Mouse (Mus musculus) intestine, embryonic 15.5 days (tissue): ENCODE results near the gene Fto. TPM values are rescaled to one million over a fixed set of nuclear protein-coding genes. Genes with fewer than 3 reads are reported as not detected.

Experiments used
- ATAC-seq: fragments of 200-750 bp; cut with Nextera tagmentation; 2 replicates; pipeline ENCODE4 v1.8.0; 2017; ENCODE audit warnings: moderate TSS enrichment, moderate library complexity
- H3K27ac ChIP-seq: fragments of 300-500 bp; sonication (generic); 2 replicates; pipeline ENCODE4 v1.5.1; 2015; ENCODE audit warnings: mild to moderate bottlenecking, inconsistent platforms
- H3K27me3 ChIP-seq: fragments of 300-500 bp; sonication (generic); replicated peaks from 2 replicates; pipeline ENCODE4 v1.6.1; 2015; ENCODE audit warnings: inconsistent platforms
- H3K36me3 ChIP-seq: fragments of 300-500 bp; sonication (generic); 2 replicates; pipeline ENCODE4 v1.6.1; 2015; ENCODE audit warnings: inconsistent platforms
- H3K4me1 ChIP-seq: fragments of 300-500 bp; sonication (generic); replicated peaks from 2 replicates; pipeline ENCODE4 v1.6.1; 2015; ENCODE audit warnings: inconsistent platforms
- H3K4me2 ChIP-seq: fragments of 300-500 bp; sonication (generic); replicated peaks from 2 replicates; pipeline ENCODE4 v1.6.1; 2015; ENCODE audit warnings: mild to moderate bottlenecking, inconsistent platforms
- H3K4me3 ChIP-seq: fragments of 300-500 bp; sonication (generic); replicated peaks from 2 replicates; pipeline ENCODE4 v1.5.1; 2015; ENCODE audit warnings: inconsistent platforms
- H3K9ac ChIP-seq: fragments of 300-500 bp; sonication (generic); 2 replicates; pipeline ENCODE4 v1.6.1; 2015; ENCODE audit warnings: inconsistent platforms
- H3K9me3 ChIP-seq: fragments of 300-500 bp; sonication (generic); 2 replicates; pipeline ENCODE4 v1.6.1; 2016; ENCODE audit warnings: inconsistent platforms
- WGBS: fragments of 180-500 bp; shearing (Covaris S2); methylation state at CpG from one replicate; pipeline ENCODE4 v1.1.7; 2015; 5-methylcytosine and 5-hydroxymethylcytosine counted together
- polyA plus RNA-seq: library from polyadenylated mRNA; unstranded; fragments of >200 nt; fragmentation: Nextera tagmentation; extraction: Ambion mirVana; gene quantifications from 2 replicates; pipeline ENCODE4 v1.2.1, GENCODE M21; 2015

The Fto gene
- polyA plus RNA-seq, 1 experiment from 2014 or later, result 59.7 TPM

DNA sequence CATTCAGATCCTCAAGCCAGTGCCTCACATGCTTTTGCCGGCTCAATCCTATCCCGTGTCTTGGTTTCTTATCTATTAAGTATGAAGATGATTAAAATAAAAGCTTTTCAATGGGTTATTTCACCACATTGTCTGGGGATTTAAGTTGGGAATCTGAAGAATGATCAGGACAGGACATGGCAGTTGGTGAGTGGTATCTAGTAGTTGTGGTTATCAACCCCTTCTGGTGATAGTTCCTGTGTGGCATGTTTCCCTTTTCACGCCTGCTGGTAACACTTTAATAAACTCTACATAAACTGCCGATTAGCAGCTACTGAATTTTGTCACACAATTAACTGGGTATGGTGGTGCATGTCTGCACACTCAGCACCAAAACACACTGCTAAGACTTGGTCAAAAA lies 198.6 kb downstream of the Fto start:
- Histone ChIP-seq H3K9ac (no peak overlapping the region), H3K27me3 (no peaks in the 10 kb centered on the region), H3K27ac (no peak overlapping the region), H3K4me1 (peaks cover 8% of the 10 kb centered on the region; the same call in 1 of the 2 replicates), H3K4me2 (no peak overlapping the region), H3K4me3 (no peak overlapping the region), H3K9me3 (no peaks in the 10 kb centered on the region), H3K36me3 (no peaks in the 10 kb centered on the region)
- no peak for ATAC-seq
- 91% methylated on average over 4 of the region's 4 CpGs for WGBS

DNA sequence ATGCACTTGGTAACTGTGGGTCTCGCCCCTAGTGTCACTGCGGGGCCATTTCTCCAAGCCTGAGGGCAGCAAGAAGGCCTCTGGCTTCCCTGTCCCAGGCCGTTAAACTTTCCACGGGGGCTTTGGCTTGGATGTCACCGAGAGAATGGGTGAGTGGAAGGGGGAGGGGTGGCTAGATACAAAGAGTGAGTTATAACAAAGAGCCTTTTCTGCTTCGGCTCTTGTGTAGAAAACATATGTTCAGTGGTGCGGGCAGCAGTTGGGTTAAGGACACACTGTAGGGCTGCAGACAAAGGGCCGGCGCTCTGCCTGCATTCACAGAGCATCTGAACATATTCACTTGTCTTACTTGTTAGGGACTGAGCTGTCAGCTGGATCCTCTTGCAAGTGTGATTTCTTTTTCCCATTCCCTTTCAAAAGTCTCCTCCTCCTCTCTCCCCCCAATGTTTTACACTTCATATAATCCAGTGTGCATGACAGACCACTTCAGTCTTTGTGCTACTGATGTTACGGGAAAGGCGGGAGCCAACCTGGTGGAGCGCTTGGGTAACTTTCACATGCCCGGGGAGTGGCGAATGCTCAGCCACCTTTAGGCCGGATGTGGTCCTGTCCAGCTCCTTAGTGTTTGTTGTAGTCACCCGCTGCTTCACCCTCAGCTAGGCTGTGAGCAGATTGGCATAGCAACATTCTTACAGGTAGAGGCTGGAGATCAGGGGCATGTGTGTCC lies 201.6 kb downstream of the Fto start:
- Histone ChIP-seq H3K4me2 (no peak overlapping the region), H3K9ac (no peak overlapping the region), H3K36me3 (no peaks in the 10 kb centered on the region), H3K9me3 (no peaks in the 10 kb centered on the region), H3K4me1 (no peaks in the 10 kb centered on the region), H3K4me3 (no peak overlapping the region), H3K27ac (no peak overlapping the region), H3K27me3 (no peaks in the 10 kb centered on the region)
- no peak for ATAC-seq
- WGBS, result 78% methylated on average over 16 of the region's 16 CpGs

DNA sequence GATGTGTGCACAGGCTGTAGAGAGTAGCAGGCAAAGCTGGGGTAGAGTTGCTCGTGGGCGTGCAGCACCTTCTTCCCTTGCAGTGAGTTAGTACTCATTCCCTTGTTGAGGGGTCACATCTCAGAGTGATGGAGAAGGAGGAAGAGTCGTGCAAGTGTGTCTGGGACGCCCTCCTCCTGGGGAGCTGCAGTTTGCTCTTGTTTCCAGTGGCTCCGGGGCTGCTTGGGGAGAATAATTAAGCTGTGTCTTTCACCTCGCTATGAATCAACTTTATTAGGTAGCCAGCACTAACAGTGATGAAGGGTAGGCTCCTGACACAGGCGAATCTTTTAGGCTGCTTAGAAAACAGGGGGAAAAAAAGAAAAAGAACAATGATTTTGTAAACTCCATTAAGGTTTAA lies 203.1 kb downstream of the Fto start:
- Histone ChIP-seq H3K4me1 (no peaks in the 10 kb centered on the region), H3K36me3 (no peaks in the 10 kb centered on the region), H3K9ac (no peak overlapping the region), H3K27me3 (no peaks in the 10 kb centered on the region), H3K4me2 (no peak overlapping the region), H3K27ac (no peak overlapping the region), H3K9me3 (no peaks in the 10 kb centered on the region), H3K4me3 (no peak overlapping the region)
- 49% methylated on average over 7 of the region's 7 CpGs for WGBS
- no peak for ATAC-seq

DNA sequence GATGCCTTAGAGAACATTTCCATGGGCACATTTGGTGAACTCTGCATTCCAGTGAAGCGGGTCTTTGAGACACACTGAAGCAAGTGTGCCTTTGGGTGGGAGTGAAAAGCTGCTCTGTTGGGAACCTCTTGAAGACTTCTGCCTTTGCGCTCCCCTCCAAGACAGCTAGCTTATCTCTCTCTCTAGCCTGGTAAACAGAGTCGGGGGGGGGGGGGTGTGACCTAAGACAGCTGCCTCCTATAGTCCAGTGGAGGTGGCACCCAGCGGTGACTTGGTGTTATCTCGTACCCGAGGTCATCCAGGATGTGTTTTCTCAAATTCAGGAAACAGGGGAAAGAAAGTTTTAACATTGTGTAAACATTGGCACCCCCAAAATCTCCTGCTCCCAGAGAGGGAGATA lies 204.8 kb downstream of the Fto start:
- peaks cover 2% of the 10 kb centered on the region; the same call in 1 of the 2 replicates for H3K36me3 ChIP-seq
- no peak overlapping the region for H3K4me3 ChIP-seq
- no peaks in the 10 kb centered on the region for H3K4me1 ChIP-seq
- H3K27me3 ChIP-seq, result no peaks in the 10 kb centered on the region
- no peak for ATAC-seq
- H3K9ac ChIP-seq, result no peak overlapping the region
- H3K27ac ChIP-seq, result no peak overlapping the region
- no peak overlapping the region for H3K4me2 ChIP-seq
- WGBS, result 39% methylated on average over 6 of the region's 6 CpGs
- no peaks in the 10 kb centered on the region for H3K9me3 ChIP-seq

DNA sequence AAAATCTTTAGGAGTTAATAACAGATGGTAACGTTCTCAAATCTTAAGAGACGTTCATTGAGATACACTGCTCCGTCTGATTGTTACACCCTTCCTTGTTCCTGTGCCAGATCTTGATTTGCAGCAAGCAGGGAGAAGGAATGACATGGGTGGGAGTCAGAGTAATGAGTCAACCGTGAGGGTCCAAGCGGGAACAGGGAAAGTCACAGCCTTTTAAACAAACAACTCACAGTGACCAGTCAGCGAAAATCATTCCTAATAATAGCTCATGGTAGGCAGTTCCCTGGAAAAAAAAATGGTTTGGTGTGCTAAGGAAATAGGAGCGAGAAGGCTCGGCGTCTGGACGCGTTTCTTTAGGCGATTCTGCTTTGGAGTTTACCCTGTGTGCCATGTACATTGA lies 208.9 kb downstream of the Fto start:
- WGBS, result 61% methylated on average over 12 of the region's 12 CpGs
- no peaks in the 10 kb centered on the region for H3K27me3 ChIP-seq
- H3K4me2 ChIP-seq, result no peak overlapping the region
- H3K4me1 ChIP-seq, result no peaks in the 10 kb centered on the region
- H3K27ac ChIP-seq, result no peak overlapping the region
- ATAC-seq, result no peak
- no peaks in the 10 kb centered on the region for H3K9me3 ChIP-seq
- H3K36me3 ChIP-seq, result peaks cover 4% of the 10 kb centered on the region; the same call in 1 of the 2 replicates
- H3K9ac ChIP-seq, result no peak overlapping the region
- H3K4me3 ChIP-seq, result no peak overlapping the region

DNA sequence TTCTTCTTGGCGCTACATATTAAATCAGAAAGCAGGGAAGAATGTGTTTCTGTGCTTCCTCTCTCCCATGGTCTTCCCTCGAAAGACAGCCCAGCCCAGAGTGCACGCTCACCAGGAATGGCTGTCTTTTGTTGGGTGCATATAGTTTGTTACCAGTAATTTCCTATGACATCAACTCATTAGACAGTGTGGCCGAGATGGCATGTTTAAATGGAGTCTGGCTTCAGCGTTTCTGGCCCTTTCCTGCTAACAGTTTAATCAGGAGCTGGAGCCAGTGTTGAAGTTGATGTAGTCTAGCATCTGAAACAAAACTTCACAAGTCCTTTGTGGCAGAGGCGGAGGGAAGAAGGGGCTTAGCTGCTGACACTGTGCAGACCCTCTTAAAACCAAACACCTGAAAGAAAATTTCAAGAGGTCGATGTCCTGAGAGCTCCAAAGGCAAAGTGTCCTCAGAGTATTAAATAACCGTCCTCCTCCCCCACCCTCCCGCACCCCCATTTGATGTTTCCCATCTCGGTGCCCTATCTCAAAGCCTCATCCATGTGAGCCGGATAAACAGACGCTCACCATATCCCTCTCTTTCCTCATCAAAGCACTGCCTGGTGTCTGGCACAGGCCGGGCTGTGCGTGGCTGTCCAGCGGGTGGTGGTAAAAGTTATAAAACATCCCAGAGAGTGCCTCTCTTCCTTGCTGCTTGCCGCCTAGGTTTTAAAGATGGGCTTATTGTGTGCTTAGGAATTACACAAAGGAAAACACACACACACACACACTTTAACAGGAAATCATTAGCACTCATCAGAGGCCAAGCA lies 210.9 kb downstream of the Fto start:
- Histone ChIP-seq H3K9ac (no peak overlapping the region), H3K4me3 (no peak overlapping the region), H3K36me3 (peaks cover 4% of the 10 kb centered on the region; the same call in 1 of the 2 replicates), H3K4me1 (no peaks in the 10 kb centered on the region), H3K4me2 (no peak overlapping the region), H3K27ac (no peak overlapping the region), H3K27me3 (no peaks in the 10 kb centered on the region), H3K9me3 (no peaks in the 10 kb centered on the region)
- WGBS, result 50% methylated on average over 16 of the region's 16 CpGs
- no peak for ATAC-seq

DNA sequence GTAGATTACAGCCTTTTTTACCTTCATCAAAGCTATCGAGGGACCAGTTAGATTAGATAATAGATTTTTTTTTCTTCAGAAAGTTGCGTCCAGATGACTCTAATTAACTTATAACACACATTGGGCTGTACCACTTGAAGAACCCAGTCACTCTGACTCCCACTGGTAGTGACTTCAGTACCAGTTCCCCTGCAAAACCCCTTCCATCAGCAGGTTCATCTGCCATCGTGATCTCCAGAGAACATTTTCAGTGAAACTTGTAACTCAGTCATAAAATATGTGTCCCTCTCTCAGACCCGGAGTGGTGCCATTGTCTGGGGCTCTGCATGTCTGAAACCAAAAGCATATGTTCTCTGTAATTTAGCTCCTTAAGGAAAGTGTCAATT lies 211.5 kb downstream of the Fto start:
- no peak overlapping the region for H3K9ac ChIP-seq
- no peak overlapping the region for H3K4me3 ChIP-seq
- no peaks in the 10 kb centered on the region for H3K9me3 ChIP-seq
- no peak overlapping the region for H3K27ac ChIP-seq
- 30% methylated on average over 4 of the region's 4 CpGs for WGBS
- H3K4me2 ChIP-seq, result no peak overlapping the region
- ATAC-seq, result no peak
- no peaks in the 10 kb centered on the region for H3K4me1 ChIP-seq
- peaks cover 4% of the 10 kb centered on the region; the same call in 1 of the 2 replicates for H3K36me3 ChIP-seq
- H3K27me3 ChIP-seq, result no peaks in the 10 kb centered on the region

DNA sequence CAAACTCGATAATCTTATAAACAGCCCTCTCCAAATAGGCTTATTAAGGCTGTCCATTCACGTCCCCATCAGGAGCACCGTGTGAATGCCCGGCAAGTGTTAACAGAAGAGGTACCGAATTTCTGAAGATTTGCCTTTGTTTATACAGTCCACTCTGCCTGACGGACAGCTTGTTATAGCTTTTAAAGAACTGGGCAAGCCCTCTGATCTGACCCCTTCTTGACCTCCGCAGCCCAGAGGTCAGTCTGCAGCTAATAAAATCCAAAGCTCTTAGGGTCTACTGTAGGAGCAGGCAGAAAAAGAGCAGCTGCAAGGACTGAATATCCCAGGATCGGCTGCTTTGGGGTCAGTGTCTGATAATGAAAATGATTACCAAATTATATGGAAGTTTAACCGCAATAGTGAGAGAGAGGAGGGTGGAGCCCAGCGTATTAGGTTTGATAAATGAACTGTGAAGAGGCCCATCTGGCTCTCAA lies 212.1 kb downstream of the Fto start:
- no peaks in the 10 kb centered on the region for H3K4me1 ChIP-seq
- H3K27me3 ChIP-seq, result no peaks in the 10 kb centered on the region
- no peak overlapping the region for H3K9ac ChIP-seq
- H3K4me3 ChIP-seq, result no peak overlapping the region
- no peak overlapping the region for H3K27ac ChIP-seq
- WGBS, result 37% methylated on average over 10 of the region's 10 CpGs
- H3K4me2 ChIP-seq, result no peak overlapping the region
- no peaks in the 10 kb centered on the region for H3K9me3 ChIP-seq
- H3K36me3 ChIP-seq, result peaks cover 4% of the 10 kb centered on the region; the same call in 1 of the 2 replicates
- ATAC-seq, result no peak

DNA sequence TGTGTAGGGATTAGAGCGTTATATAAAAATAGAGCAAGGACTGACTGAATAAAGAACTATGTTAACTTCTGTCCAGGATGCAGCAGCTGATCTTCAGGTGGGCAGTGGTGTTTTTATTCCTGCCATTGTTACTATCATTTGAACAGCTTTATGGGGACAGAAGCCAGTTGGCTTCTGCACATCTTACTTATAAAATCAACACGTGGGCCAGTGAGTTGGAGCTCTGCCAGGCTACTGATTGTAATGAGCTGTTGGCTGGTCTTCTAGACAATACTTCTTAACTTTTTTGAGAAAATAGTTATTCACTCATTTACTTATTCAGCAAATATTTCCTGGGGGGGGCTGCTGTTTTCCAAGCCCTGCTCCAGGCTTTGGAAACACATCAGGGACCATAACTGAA lies 215.6 kb downstream of the Fto start:
- 50% methylated on average over 2 of the region's 2 CpGs for whole genome bisulfite sequencing
- no peak overlapping the region for H3K27ac ChIP-seq
- H3K9me3 ChIP-seq, result no peaks in the 10 kb centered on the region
- H3K9ac ChIP-seq, result no peak overlapping the region
- no peak overlapping the region for H3K4me3 ChIP-seq
- no peak for ATAC-seq
- no peaks in the 10 kb centered on the region for H3K27me3 ChIP-seq
- no peak overlapping the region for H3K4me2 ChIP-seq
- no peaks in the 10 kb centered on the region for H3K4me1 ChIP-seq
- no peaks in the 10 kb centered on the region for H3K36me3 ChIP-seq

DNA sequence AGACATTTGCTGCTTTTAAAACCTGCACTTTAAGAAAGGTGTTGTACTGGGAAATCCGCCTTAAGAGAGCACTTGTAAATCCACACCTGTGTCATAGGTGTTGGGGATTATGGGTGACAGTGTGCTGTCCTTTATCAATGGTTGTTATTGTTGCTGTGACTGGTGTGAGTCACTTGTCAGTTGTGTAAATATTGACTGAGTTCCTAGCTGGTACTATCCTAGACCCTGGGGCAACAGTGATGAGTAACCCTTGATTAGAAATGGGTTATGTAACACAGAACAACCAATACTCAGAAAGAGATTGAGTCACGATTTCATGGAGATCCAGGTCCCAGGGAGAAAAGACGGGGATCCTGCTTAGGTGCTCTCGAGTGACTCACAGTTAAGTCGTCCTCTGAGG lies 216.4 kb downstream of the Fto start:
- no peak overlapping the region for H3K27ac ChIP-seq
- no peaks in the 10 kb centered on the region for H3K9me3 ChIP-seq
- 75% methylated on average over 5 of the region's 5 CpGs for WGBS
- H3K4me3 ChIP-seq, result no peak overlapping the region
- no peaks in the 10 kb centered on the region for H3K36me3 ChIP-seq
- no peak overlapping the region for H3K4me2 ChIP-seq
- no peak for ATAC-seq
- H3K27me3 ChIP-seq, result no peaks in the 10 kb centered on the region
- H3K4me1 ChIP-seq, result no peaks in the 10 kb centered on the region
- H3K9ac ChIP-seq, result no peak overlapping the region

DNA sequence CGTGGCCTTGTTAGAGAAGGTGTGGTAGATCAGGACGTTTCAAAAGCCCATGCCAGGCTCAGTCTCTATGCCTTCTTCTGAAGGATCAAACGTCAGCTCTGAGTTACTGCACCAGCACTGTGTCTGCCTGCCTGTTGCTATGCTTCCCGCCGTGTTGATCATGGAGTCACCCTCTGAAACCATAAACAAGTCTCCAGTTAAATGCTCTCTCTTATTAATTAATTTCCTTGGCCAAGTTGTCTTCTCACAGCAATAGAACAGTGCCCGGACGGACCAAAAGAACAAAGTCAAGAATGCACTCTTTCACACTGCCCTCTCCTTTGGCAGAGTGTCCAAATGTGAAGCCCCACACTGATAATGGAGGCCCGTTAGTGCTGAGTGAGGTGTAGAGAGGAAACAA lies 217.3 kb downstream of the Fto start:
- Histone ChIP-seq H3K9me3 (no peaks in the 10 kb centered on the region), H3K27ac (no peak overlapping the region), H3K4me2 (no peak overlapping the region), H3K4me3 (no peak overlapping the region), H3K27me3 (no peaks in the 10 kb centered on the region), H3K9ac (no peak overlapping the region), H3K36me3 (no peaks in the 10 kb centered on the region), H3K4me1 (no peaks in the 10 kb centered on the region)
- no peak for ATAC-seq
- 82% methylated on average over 8 of the region's 8 CpGs for WGBS

DNA sequence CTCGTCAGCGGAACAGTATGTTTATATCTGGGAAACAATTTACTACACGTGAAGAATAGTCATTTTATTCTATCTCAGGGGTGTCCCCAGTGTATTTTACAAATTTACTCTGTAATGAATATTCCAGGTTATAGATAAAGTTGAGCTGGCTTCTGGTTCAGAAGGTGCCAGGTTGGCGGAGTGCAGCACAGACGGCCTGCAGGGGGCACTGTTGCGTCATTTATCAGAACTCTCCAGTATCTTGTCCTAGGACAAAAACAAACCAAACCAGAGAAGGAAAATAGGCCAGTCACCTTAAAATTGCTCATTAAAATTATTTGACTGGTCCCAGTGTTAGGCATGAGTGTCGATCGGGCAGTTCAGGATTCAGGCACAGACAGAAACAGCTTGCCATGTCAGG lies 218.6 kb downstream of the Fto start:
- Histone ChIP-seq H3K27me3 (no peaks in the 10 kb centered on the region), H3K4me2 (no peak overlapping the region), H3K4me3 (no peak overlapping the region), H3K36me3 (no peaks in the 10 kb centered on the region), H3K9me3 (no peaks in the 10 kb centered on the region), H3K9ac (no peak overlapping the region), H3K4me1 (no peaks in the 10 kb centered on the region), H3K27ac (no peak overlapping the region)
- no peak for ATAC-seq
- 31% methylated on average over 8 of the region's 8 CpGs for WGBS
